Mouse (Mus musculus) MEL (cell line): Measurements from ENCODE around the gene Trim41. TPM values are rescaled to one million over a fixed set of nuclear protein-coding genes. Genes with fewer than 3 reads are reported as not detected.

ENCODE experiments used
- DNase-seq: peaks from one replicate; pipeline ENCODE4 v3.0.0; 2011; ENCODE audit warnings: low read depth, low spot score
- H3K27ac ChIP-seq: 2 replicates; pipeline ENCODE4 v1.5.1; 2012; ENCODE audit warnings: low read depth, mild to moderate bottlenecking, control low read depth, low read length, moderate library complexity; ENCODE audit not compliant: control insufficient read depth
- H3K27me3 ChIP-seq, 2 experiments: fragments of 150-350 bp in 1 of 2; sonication (generic) in 1 of 2; 2 replicates each; pipeline ENCODE4 v1.6.1; 2012; ENCODE audit warnings: low read length in 2 of 2, mild to moderate bottlenecking in 2 of 2, improper control_type of control experiment in 1 of 2, moderate library complexity in 1 of 2; ENCODE audit not compliant: insufficient read depth in 2 of 2, control insufficient read depth in 1 of 2
- H3K36me3 ChIP-seq, 2 experiments: 2 replicates each; pipeline ENCODE4 v1.6.1; 2012 to 2014; ENCODE audit warnings: low read length in 2 of 2, improper control_type of control experiment in 1 of 2, inconsistent platforms in 1 of 2, mild to moderate bottlenecking in 1 of 2; ENCODE audit not compliant: insufficient read depth in 2 of 2, control insufficient read depth in 1 of 2
- H3K4me1 ChIP-seq, 2 experiments: fragments of 150-350 bp in 1 of 2; sonication (generic) in 1 of 2; 2 replicates each; pipeline ENCODE4 v1.6.1; 2012; ENCODE audit warnings: low read length in 2 of 2, improper control_type of control experiment in 1 of 2, mild to moderate bottlenecking in 1 of 2; ENCODE audit not compliant: insufficient read depth in 2 of 2, control insufficient read depth in 1 of 2
- H3K4me3 ChIP-seq, 2 experiments: fragments of 150-350 bp in 1 of 2; sonication (generic) in 1 of 2; 2 replicates each; pipeline ENCODE4 v1.5.1; 2012; ENCODE audit warnings: low read depth in 2 of 2, low read length in 2 of 2, mild to moderate bottlenecking in 2 of 2, moderate library complexity in 2 of 2, control low read depth in 1 of 2, improper control_type of control experiment in 1 of 2; ENCODE audit not compliant: control insufficient read depth in 1 of 2, insufficient read depth in 1 of 2
- H3K79me2 ChIP-seq: 2 replicates; pipeline ENCODE4 v1.6.1; 2012; ENCODE audit warnings: mild to moderate bottlenecking, low read length, moderate library complexity; ENCODE audit not compliant: control insufficient read depth, poor library complexity, insufficient read depth
- H3K9ac ChIP-seq: 2 replicates; pipeline ENCODE4 v1.6.1; 2012; ENCODE audit warnings: low read depth, mild to moderate bottlenecking, control low read depth, low read length, moderate library complexity; ENCODE audit not compliant: control insufficient read depth, poor library complexity, severe bottlenecking
- H3K9me3 ChIP-seq: fragments of 150-350 bp; sonication (generic); replicated peaks from 2 replicates; pipeline ENCODE4 v1.6.1; 2012; ENCODE audit warnings: mild to moderate bottlenecking, low read length, improper control_type of control experiment, moderate library complexity; ENCODE audit not compliant: insufficient read depth
- BHLHE40 ChIP-seq: IDR thresholded peaks from 2 replicates; pipeline ENCODE4 v1.6.1; 2012; ENCODE audit warnings: low read depth, mild to moderate bottlenecking, inconsistent platforms, low read length, improper control_type of control experiment, borderline replicate concordance
- CHD2 ChIP-seq: IDR thresholded peaks from 2 replicates; pipeline ENCODE4 v1.6.1; 2011; ENCODE audit warnings: low read length, improper control_type of control experiment
- CTCF ChIP-seq, 3 experiments: IDR thresholded peaks in 2 of 3; conservative IDR thresholded peaks in 1 of 3; 2 replicates each; pipeline ENCODE4 v1.5.1; 2011 to 2012; ENCODE audit warnings: low read length in 3 of 3, low read depth in 2 of 3, mild to moderate bottlenecking in 2 of 3, improper control_type of control experiment in 1 of 3, inconsistent platforms in 1 of 3, mixed read lengths in 1 of 3, moderate library complexity in 1 of 3; ENCODE audit not compliant: control insufficient read depth in 1 of 3, insufficient read depth in 1 of 3, poor library complexity in 1 of 3, severe bottlenecking in 1 of 3
- E2F4 ChIP-seq: IDR thresholded peaks from 2 replicates; pipeline ENCODE4 v1.6.1; 2011; ENCODE audit warnings: low read depth, low read length, improper control_type of control experiment, borderline replicate concordance
- ELF1 ChIP-seq: IDR thresholded peaks from 2 replicates; pipeline ENCODE4 v1.6.1; 2014; ENCODE audit warnings: low read depth, mild to moderate bottlenecking, inconsistent platforms, low read length, improper control_type of control experiment, moderate library complexity
- EP300 ChIP-seq, 2 experiments: IDR thresholded peaks; 2 replicates each; pipeline ENCODE4 v1.6.1; 2011; ENCODE audit warnings: improper control_type of control experiment in 2 of 2, low read length in 2 of 2, low read depth in 1 of 2, mild to moderate bottlenecking in 1 of 2
- GABPA ChIP-seq: IDR thresholded peaks from 2 replicates; pipeline ENCODE4 v1.6.1; 2012; ENCODE audit warnings: low read depth, mild to moderate bottlenecking, inconsistent platforms, low read length, improper control_type of control experiment, moderate library complexity
- GATA1 ChIP-seq: IDR thresholded peaks from 2 replicates; pipeline ENCODE4 v1.6.1; 2011; ENCODE audit warnings: low read depth, low read length, improper control_type of control experiment
- HCFC1 ChIP-seq: IDR thresholded peaks from 2 replicates; pipeline ENCODE4 v1.6.1; 2012; ENCODE audit warnings: low read depth, mild to moderate bottlenecking, inconsistent platforms, low read length, improper control_type of control experiment, moderate library complexity
- KAT2A ChIP-seq: conservative IDR thresholded peaks from 2 replicates; pipeline ENCODE4 v1.6.1; 2012; ENCODE audit warnings: low read depth, low read length, improper control_type of control experiment, inconsistent platforms
- MAX ChIP-seq: IDR thresholded peaks from 2 replicates; pipeline ENCODE4 v1.6.1; 2011; ENCODE audit warnings: low read length, improper control_type of control experiment
- MAZ ChIP-seq: IDR thresholded peaks from 2 replicates; pipeline ENCODE4 v1.6.1; 2012; ENCODE audit warnings: low read depth, mild to moderate bottlenecking, inconsistent platforms, low read length, improper control_type of control experiment
- MXI1 ChIP-seq: IDR thresholded peaks from 2 replicates; pipeline ENCODE4 v1.6.1; 2011; ENCODE audit warnings: mild to moderate bottlenecking, low read depth, low read length, improper control_type of control experiment
- NRF1 ChIP-seq: IDR thresholded peaks from 2 replicates; pipeline ENCODE4 v1.6.1; 2014; ENCODE audit warnings: low read depth, mild to moderate bottlenecking, inconsistent platforms, low read length, improper control_type of control experiment, moderate library complexity; ENCODE audit not compliant: poor library complexity, insufficient read depth, severe bottlenecking
- POLR2A ChIP-seq, 2 experiments: IDR thresholded peaks; 2 replicates each; pipeline ENCODE4 v1.6.1; 2011 to 2012; ENCODE audit warnings: low read length in 2 of 2, mild to moderate bottlenecking in 2 of 2, control low read depth in 1 of 2, improper control_type of control experiment in 1 of 2, low read depth in 1 of 2, moderate library complexity in 1 of 2; ENCODE audit not compliant: control insufficient read depth in 1 of 2, insufficient read depth in 1 of 2, poor library complexity in 1 of 2
- POLR2AphosphoS2 ChIP-seq: IDR thresholded peaks from 2 replicates; pipeline ENCODE4 v1.6.1; 2011; ENCODE audit warnings: low read length, improper control_type of control experiment
- SIN3A ChIP-seq: IDR thresholded peaks from 2 replicates; pipeline ENCODE4 v1.6.1; 2012; ENCODE audit warnings: low read length, improper control_type of control experiment, inconsistent platforms
- SMC3 ChIP-seq: IDR thresholded peaks from 2 replicates; pipeline ENCODE4 v1.6.1; 2011; ENCODE audit warnings: low read depth, low read length, improper control_type of control experiment
- TAL1 ChIP-seq: IDR thresholded peaks from 2 replicates; pipeline ENCODE4 v1.6.1; 2012; ENCODE audit warnings: mild to moderate bottlenecking, inconsistent platforms, low read length, moderate library complexity, mixed read lengths
- TBP ChIP-seq: IDR thresholded peaks from 2 replicates; pipeline ENCODE4 v1.8.0; 2011; ENCODE audit warnings: low read depth, low read length, improper control_type of control experiment
- UBTF ChIP-seq: IDR thresholded peaks from 2 replicates; pipeline ENCODE4 v1.6.1; 2012; ENCODE audit warnings: low read depth, mild to moderate bottlenecking, inconsistent platforms, low read length, improper control_type of control experiment, moderate library complexity, borderline replicate concordance; ENCODE audit not compliant: insufficient read depth
- ZNF384 ChIP-seq: IDR thresholded peaks from 2 replicates; pipeline ENCODE4 v1.6.1; 2012; ENCODE audit warnings: low read depth, mild to moderate bottlenecking, inconsistent platforms, low read length, improper control_type of control experiment
- polyA plus RNA-seq, 2 experiments: library from polyadenylated mRNA; stranded (reverse) in 1 of 2; unstranded in 1 of 2; fragments of >175 nt in 1 of 2; fragments of >200 nt in 1 of 2; gene quantifications; 2 replicates each; pipeline versions ENCODE4 v1.2.1 to v1.2.4; 2012; ENCODE audit warnings: low replicate concordance in 2 of 2, low read depth in 1 of 2; ENCODE audit not compliant: insufficient read length in 2 of 2, insufficient read depth in 1 of 2, missing spikeins in 1 of 2
- total RNA-seq: library from RNA; depleted of rRNA; stranded (reverse); fragments of 300-350 nt; gene quantifications from 2 replicates; pipeline ENCODE4 v1.2.3, GENCODE M21; 2012

Trim41 gene
- total and polyA plus RNA-seq, 3 experiments: 37.0 to 76.3 (median 56.4) TPM

- Histone ChIP-seq H3K27me3 (no peaks in the 10 kb centered on the region), H3K4me1 (peaks cover 7 to 11% of the 10 kb centered on the region in 2 experiments), H3K27ac (no peak overlapping the region), H3K36me3 (peaks cover 16 to 29% of the 10 kb centered on the region in 2 experiments), H3K9ac (no peak overlapping the region), H3K9me3 (no peaks in the 10 kb centered on the region), H3K4me3 (no peak overlapping the region), H3K79me2 (peaks cover 10% of the 10 kb centered on the region; the same call in 1 of the 2 replicates)
- DNase-seq: no peak
- 0 out of 2 replicates have a peak, but pooled peaks have one; percentile 0 for TF ChIP-seq SMC3
- TF ChIP-seq GABPA: no peak
Measured at GRCm38 (mm10) chr11:48809434-48809830, 7.7 kb downstream of the Trim41 start.

DNA sequence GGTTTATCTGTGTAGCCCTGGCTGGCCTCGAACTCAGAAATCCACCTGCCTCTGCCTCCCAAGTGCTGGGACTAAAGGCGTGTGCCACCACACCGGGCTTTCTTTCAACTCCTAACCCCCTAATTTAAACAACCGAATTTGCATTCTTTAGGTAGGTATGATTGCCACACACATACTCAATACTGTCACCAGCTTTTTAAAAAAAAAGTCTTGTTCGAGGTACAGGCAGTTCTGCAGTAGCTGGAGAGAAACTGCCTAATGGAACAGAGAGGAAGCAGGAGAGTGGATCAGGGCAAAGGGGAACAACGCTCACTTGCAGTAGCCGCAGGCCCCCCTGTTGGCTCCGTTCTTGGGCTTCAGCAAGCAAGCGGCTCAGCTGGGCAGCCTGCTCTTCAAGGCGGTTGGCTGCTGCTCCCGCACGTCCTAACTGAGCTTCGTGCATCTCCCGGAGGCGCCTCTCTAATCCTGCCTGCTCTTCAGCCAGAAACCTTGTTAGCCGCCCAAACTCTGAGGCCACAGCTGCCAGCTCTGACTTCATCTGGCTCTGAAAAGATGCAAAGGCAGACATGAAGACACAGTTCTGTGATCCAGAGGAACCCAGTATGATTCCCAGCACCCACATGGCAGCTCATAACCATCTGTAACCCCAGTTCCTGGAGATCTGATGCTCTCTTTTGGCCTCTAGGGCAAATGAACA, 8.3 kb downstream of the Trim41 start:
- H3K4me1 ChIP-seq: peaks cover 5 to 8% of the 10 kb centered on the region in 2 experiments; a peak in 3 of 4 replicates
- TF ChIP-seq MXI1: no peak
- peak; percentile 28 to 54; a peak in 2 of 4 replicates for TF ChIP-seq POLR2A (IDR thresholded peaks at IDR 0.05; ENCODE audit: control insufficient read depth in 1 of 2, insufficient read depth in 1 of 2, low read depth in 1 of 2, low read length in 2 of 2, poor library complexity in 1 of 2)
- TF ChIP-seq CHD2: no peak
- no peak for TF ChIP-seq TAL1
- no peak for TF ChIP-seq SIN3A
- TF ChIP-seq TBP: peak; percentile 83
- TF ChIP-seq SMC3: no peak
- no peak; the same call in 1 of the 2 replicates for TF ChIP-seq POLR2AphosphoS2
- TF ChIP-seq ELF1: no peak
- TF ChIP-seq MAZ: no peak
- TF ChIP-seq EP300 (IDR thresholded peaks at IDR 0.05; ENCODE audit: low read depth in 1 of 2, low read length in 2 of 2): no peak
- 0 out of 2 replicates have a peak, but pooled peaks have one; percentile 2 for TF ChIP-seq ZNF384
- no peak for TF ChIP-seq CTCF (IDR thresholded peaks at IDR 0.05 in 2 of 3, conservative IDR thresholded peaks at IDR 0.05 in 1 of 3; ENCODE audit: control insufficient read depth in 1 of 3, insufficient read depth in 1 of 3, low read depth in 2 of 3, low read length in 3 of 3, poor library complexity in 1 of 3, severe bottlenecking in 1 of 3)
- TF ChIP-seq KAT2A: no peak
- TF ChIP-seq GATA1: no peak
- TF ChIP-seq HCFC1: no peak
- TF ChIP-seq E2F4: no peak
- TF ChIP-seq UBTF: no peak
- TF ChIP-seq MAX: no peak
- TF ChIP-seq NRF1: no peak
- no peak for TF ChIP-seq BHLHE40

More for the DNA sequence above, 8.3 kb downstream of the Trim41 start:
- Histone ChIP-seq H3K27ac (no peak overlapping the region), H3K9ac (no peak overlapping the region), H3K27me3 (no peaks in the 10 kb centered on the region), H3K9me3 (no peaks in the 10 kb centered on the region), H3K79me2 (peaks cover 11% of the 10 kb centered on the region; the same call in 1 of the 2 replicates), H3K36me3 (peaks cover 21 to 30% of the 10 kb centered on the region in 2 experiments), H3K4me3 (no peak overlapping the region)
- DNase-seq: no peak
